Mouse (Mus musculus) left cerebral cortex, postnatal 36 days (tissue): ENCODE results near the gene Dusp3. TPM values are rescaled to one million over a fixed set of nuclear protein-coding genes. Genes with fewer than 3 reads are reported as not detected.
"Not testable (repeated sequence)": the region's sequence is repeated elsewhere in the genome, so short reads cannot be mapped to it uniquely, and the experiment has no call there.

ENCODE experiments used
- DNase-seq, 2 experiments: peaks; one replicate each; pipeline ENCODE4 v3.0.0; 2021 to 2022; ENCODE audit warnings: low spot score in 2 of 2, mixed read lengths in 1 of 2
- intact Hi-C: fragments of 180-260 bp; cut with DNase I; formaldehyde crosslinking; loops from one replicate; pipeline ENCODE4 v1.15.1; 2025
- total RNA-seq, 2 experiments: library from RNA; stranded (reverse); gene quantifications; 2 replicates each; pipeline ENCODE4 v1.2.3; 2021

The Dusp3 gene
- total RNA-seq, 2 experiments from 2014 or later: 201 to 252 TPM

DNA sequence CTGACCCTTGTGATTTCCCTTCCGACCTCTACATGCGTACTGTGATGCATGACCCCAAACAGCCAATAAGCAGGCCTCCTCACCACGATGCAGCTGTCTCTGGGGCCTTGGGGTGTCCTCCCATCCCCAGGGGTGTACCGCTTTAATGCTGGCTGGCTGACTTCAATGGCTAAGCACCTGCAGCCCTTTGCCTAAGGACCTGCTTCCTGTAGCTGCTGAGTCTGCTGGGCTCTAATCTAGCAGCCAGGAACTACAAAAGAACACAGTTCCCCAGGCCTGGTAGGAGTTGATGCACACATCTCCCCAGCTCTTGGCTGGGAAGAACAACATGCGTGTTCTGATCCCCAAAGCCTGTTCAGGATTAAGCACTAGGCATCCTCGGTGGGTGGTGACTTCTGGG, 28.7 kb upstream of the Dusp3 start:
- intact Hi-C loops: no loop called here
- DNase-seq: no peak

DNA sequence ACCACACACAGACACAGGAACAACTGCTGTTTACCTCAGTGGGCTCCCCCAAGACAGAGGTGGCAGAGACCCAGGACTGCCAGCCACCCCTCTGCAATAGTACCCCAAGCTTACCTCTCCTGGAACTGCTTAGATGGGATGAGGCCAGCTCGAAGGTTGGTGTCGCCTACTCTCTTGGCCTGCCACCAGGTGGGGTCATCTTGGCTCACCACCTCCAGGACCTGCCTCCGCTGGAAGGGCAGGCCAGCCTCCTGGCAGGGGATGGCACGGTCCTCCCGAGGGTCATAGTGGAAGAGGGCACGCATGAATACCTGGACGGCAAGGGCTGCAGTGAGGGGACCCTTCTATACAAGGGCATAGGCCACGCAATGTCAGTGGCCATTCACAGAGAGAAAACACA, 26.4 kb upstream of the Dusp3 start:
- DNase-seq: no peak
- intact Hi-C loops: no loop called here

DNA sequence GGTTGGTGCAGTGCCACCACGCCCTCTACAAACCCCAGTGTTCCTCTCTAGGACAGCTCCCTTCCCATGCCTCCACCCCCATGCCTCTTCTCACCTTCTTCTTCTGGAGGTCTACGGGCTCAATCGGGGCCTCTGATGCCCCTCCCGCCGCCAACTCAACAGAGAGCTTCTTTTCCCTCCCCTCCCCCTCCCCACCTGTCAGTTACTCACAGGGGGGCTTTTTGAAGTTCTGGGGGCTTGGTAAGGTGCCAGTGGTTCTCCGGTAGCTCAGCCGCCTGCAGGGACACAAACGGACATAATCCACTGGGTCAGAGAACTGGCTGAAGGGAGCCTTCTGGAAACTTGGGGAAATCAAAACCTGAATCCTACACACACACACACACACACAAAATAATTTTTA, 24.7 kb upstream of the Dusp3 start:
- DNase-seq: no peak
- intact Hi-C loops: no loop called here

DNA sequence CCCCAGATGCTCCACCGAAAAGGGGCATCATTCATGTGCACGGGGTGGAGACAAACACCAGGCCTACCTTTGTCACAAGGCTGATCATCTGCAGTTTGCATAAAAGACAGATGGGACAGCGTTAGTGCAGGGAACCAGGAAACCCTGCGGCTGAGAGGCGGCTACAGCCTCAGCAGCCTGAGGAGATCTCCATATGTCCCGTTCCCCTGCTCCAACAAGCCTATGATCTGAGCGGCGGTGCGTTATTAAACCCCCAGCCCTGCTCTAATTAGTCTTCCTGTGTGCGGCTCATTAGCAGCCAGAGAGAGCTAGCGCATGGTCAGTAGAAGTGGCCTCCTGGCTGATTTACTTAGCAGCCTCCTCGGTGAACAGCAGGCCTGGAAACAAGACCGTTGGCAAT, 23.3 kb upstream of the Dusp3 start:
- DNase-seq: peak in 1 of 2 experiments; percentile 45

DNA sequence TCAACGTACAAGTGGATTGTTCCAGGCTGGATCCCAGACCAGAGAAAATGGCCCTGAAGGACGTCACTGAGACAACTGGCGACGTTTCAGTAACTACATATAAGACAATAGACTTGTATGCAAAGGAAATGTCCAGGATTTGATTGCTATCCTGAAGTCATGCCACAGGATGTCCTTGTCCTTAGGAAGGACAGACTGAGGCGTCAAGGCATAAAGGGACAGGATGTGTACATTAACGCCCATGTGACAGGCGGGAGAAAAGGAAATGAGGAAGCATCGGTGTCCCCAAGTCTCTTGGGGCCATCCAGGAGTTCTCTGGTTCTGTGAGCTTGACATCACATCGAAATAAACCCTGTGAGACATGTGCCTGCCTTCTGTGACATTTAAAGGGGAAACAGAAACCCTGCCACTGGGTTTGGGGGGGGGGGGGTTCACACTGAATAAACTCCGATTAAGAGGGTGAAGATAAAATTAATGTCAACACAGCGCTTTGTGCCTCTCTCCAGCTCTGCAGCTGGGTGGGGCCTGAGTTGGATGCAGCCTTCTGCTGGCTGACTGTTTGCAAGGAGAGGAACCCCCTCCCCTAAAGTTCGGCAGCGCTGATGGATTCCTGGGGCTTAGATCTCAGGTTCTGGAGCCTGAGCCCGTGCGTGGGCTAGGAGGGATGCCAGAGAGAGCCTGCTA, 22.3 kb upstream of the Dusp3 start:
- intact Hi-C loops: no loop called here
- no peak for DNase-seq

More for the DNA sequence above, 23.3 kb upstream of the Dusp3 start:
- intact Hi-C loops: no loop called here

DNA sequence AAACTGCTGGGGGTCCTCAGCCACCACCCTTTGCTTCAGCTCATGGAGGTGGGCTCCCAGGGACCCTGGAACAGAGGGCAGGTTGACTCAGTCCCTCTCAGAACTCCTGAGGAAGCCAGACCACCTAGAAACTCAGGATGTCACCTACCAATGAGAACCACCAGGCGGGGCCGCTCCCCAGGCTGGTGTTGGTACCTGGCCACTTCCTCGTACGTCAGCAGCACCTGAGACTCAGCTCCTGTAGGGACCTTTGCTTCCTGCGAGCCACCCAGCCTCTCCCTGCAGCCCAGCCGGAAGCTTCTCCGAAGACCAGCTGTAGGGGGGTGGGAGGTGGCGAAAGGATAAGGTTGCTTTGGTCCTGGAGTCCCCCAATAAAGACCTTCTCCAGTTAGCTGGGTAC, 21.6 kb upstream of the Dusp3 start:
- intact Hi-C loops: no loop called here

DNA sequence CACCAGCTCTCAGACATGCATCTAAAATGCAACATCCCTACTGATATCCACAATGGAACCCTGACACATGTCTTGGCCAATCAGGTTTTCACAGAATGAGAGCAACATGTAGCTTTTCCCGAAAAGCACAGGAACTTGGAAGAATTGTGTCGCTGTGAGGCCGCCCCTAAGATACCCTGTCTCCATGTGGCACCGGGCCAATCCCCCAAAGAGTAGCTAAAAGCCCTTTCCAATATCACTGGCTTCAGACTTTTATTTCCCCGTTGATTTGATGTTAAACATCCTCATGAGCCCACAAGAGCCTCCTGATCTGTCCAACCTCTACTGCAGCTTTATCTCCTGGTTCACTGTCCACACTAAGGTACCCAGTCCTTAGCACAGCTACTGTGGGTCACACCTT, 19.9 kb upstream of the Dusp3 start:
- intact Hi-C loops: no loop called here
- no peak for DNase-seq

More for the DNA sequence above, 21.6 kb upstream of the Dusp3 start:
- no peak for DNase-seq

DNA sequence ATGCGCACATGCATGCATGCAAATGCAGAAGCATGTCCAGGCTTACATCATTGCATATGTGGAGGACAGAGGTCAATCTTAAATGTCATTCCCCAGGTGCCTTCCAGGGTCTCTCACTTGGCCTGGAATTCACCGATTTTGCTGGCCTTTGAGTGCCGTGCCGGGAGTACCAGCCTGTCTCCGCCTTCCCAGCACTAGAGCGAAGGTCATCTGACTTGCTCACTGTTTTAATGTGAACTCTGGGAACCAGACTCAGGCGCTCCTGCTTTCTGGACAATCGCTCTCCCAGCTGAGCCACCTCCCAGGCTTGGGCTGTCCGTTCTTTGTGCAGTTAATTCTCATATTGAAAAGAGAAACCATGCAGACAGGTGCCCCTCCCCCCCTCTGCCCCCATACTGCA, 19.5 kb upstream of the Dusp3 start:
- intact Hi-C loops: no loop called here

DNA sequence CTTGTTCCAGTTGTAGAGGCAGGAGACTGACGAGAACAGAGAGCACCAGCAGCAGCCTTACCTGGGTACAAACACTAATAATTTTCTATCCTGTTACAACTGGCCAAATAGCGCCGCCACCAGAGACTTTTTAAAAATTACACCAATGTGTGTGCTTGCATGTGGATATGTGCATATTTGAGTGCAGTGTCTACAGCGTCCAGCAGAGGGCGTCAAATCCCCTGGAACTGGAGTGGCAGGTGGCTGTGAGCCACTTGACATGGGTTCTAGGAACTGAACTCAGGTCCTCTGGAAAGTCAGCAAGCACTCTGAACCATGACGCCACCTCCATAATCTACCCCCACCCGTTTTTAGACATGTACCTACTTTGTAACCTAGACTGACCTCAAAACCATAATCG, 17.4 kb upstream of the Dusp3 start:
- intact Hi-C loops: no loop called here
- no peak for DNase-seq

More for the DNA sequence above, 19.5 kb upstream of the Dusp3 start:
- no peak for DNase-seq

DNA sequence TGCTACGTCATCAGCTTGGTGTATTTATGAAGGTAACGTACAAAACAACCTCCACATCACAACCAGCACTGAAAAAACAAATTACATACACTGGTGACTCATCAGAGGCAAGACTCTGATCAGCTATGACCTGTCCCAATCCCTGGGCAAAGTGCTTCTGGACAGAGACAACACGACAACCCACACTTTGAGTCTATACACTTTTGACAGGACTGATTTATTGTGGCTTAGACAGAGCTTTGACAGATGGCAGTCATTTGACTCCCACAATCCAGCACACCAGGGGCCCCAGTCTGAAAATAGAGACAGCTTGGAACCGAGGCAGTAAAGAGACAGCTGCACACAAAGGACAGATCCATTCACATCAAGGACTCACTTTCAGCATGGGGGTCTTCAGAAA, 12.7 kb upstream of the Dusp3 start:
- DNase-seq: no peak
- intact Hi-C loops: no loop called here

DNA sequence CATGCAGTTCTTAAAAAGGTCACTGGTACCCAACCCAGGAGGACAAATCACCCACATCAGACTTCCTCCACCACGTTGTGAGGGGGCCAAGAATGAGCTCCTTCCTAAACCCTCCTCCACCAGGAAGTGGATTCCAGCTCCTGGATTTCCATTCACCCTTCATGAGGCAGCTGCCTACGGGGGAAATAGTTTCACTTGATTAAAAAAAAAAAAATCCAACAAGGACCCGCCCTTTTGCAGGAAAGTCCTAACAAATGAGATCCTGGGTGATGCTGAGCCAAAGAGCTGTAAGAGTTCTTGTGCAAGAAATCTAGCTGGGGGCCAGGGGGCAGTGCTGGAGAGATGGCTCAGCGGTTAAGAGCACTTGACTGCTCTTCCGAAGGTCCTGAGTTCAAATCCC, 11.4 kb upstream of the Dusp3 start:
- intact Hi-C loops: no loop called here

DNA sequence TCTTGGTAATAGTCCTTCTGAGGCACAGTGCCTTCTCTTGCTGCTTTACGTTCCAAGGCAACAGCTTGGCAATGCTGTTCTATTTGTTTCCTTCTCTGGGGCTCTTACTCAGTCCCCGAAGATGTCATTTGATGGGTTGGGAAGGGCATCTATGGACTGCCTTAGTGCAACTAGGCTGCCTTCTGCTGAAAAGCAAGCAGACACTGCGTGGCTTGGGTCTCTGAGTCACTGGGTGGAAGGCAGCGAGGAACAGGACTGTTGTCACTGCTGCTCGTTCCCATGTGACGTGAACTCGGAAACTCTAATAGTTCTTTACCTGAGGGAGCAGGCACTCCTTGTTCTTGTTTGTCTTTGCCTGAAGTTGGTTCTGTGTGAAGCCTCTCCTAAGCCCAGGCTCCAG, 9.1 kb upstream of the Dusp3 start:
- intact Hi-C loops: no loop called here
- no peak for DNase-seq

More for the DNA sequence above, 11.4 kb upstream of the Dusp3 start:
- DNase-seq: no peak

DNA sequence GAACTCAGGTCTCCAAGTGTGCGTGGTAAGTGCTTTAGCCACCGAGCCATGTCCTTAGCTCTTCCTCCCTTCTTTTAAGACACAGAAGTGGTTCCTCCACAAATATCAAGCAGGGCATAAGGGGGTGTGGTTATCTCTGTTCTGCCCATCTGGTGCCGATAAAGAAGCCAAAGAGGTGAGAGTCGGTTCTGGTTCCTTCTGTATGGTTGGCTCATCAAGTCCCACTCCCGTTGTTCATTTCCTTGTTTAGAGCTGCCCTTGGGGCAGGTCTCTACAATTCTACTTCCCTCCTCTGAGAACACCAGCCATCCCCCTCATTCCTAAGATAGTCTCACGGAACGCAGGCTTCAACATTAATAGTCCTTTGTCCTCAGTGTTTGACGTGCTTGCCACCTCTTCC, 7.3 kb upstream of the Dusp3 start:
- DNase-seq: no peak
- intact Hi-C loops: no loop called here

DNA sequence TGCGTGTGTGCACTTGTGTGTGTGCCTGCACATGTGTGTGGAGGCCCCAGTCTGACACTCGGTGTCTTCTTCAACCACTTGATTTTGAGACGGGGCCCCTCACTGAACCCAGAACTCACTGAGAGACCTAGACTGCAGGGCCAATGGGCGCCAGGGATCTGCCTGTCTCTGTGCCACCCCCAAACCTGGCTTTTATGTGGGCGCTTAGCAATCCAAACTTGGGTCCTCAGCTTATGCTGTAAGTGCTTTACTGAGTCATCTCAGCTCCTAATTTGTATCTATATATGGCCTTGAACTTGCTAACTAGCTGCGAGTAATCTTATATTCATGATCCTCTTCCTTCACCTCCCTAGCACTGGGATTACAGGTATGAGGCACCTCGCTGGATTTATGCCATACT, 5.6 kb upstream of the Dusp3 start:
- peak; percentile 55 to 63 for DNase-seq
- intact Hi-C loops: loop anchor here (2.0 kb wide), 1 partner anchor 34 kb away; no protein-coding TSS in a partner anchor

DNA sequence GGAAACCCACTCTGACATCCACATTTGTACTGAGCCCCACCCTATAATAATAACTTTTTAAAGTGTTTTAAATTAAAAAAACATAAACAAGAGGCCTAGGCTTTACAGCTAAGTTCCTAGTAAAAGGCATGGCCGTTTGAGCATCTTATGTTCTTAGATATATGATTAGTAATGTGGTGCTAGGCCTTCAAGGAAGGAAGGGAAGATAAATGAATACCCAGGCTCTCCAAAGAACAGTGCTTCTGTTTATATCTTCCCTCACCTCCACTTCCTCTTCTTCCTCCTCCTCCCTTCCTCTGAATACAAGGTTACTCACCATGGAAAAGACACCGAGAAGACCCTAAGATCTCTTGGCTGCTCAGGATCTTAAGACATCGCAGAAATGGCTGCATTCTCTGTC, 5.0 kb upstream of the Dusp3 start:
- no peak for DNase-seq
- intact Hi-C loops: loop anchor here (2.0 kb wide), 1 partner anchor 35 kb away; no protein-coding TSS in a partner anchor

DNA sequence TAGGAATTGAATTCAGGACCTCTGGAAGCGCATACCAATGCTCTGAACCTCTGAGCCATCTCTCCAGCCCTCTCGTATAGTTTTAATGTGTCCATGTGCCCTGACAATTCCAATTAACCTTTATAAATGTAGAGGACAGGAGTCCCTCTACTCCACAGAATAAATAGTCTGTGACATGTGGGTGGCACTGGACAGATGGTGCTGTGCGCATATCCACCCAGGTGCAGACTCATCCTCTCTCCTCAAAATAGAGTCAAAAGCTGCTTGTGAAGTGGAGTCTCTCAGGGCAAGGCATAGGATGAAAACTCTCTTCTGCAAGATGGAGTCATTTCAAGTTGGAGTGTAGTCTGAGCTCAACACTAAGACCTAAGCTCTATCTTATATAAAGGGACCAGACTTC, 3.4 kb upstream of the Dusp3 start:
- intact Hi-C loops: no loop called here
- peak; percentile 67 to 76 for DNase-seq

DNA sequence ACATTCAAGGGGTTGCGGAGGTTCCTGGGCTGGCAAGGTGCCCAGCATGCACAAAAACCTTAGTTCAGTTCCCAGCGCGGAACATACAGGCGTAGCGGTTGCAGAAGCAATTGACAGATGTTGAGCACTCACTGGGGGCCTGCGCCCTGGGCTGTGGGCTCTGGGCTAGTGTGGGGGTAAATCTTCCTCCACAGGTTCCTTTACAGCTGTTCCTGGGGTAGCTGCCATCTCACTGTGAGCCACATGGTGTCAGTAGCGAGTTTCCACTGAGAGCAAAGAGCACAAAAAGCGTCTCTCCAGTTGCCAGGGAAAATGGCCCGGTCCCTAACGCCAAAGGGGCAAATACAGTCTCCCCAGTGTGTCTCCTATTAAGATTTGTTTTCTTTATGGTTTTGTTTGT, 823 bp downstream of the Dusp3 start:
- DNase-seq: peak; percentile 81 to 85
- intact Hi-C loops: loop anchor here (1.0 to 2.0 kb wide), 3 partner anchors 54 to 155 kb away; no protein-coding TSS in a partner anchor

DNA sequence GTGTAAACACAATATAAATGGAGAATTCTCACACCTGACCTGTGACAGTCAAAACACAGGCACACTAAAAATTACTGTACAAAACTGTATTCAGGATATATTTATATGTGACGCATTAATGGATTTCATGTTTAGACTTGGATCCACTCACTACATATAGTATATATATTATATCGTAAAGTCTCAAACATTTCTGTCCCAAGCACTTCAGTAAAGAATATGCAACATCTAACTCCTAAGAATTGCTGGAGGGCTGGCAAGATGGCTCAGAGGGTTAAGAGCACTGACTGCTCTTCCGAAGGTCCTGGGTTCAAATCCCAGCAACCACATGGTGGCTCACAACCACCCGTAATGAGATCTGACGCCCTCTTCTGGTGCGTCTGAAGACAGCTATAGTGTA, 1.4 kb downstream of the Dusp3 start:
- DNase-seq, intact Hi-C loops: not testable (repeated sequence)

DNA sequence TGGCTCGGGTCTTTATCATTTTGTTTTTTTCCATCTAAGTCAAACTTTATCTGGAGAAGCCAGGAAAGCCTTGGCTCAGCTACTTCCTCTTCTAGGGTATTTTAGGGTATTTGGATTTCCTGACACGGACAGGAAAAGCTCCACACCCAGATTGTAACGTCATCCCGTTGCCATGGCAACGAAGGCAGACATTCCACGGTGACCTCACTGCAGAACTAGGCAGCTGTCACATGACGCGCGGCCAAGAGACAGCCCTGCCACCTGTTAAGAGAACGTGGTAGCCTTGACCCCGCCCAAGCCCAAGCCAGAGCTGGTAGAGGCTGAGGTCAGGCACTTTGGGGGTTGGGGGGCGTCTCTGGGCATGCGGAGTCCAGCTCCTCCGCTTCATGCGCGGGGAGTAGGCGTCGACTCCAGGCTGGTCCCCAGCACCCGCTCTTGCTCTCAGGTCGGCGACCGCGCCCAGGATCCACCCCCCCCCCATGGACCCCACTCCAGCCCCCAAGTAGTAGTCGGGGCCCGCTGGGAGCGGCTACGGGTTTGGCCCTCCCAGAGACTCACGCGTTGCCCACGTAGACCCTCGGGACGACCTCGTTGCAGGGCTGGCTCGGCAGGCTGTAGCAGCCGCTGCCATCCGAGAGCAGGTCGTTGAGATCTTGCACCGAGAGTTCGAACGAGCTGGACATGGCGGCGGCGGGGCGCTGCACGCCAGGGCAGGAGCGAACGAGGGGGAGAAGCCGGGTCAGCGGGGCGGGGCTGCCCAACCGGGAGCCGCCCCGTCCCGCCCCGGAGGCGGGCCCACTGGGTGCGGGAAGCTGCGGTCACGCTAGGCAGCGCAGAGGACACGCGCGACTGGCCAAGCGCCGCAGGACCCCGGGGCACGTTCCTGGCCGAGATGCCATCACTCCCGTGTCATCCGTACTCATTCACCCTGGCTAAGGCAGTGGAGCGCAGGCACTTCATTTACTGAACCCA, 2.5 kb downstream of the Dusp3 start, which contains the start of gene Cfap97d1:
Cfap97d1 (plus strand) TSS at position 226 of the 972 bp plus-strand sequence.
- DNase-seq: peak; percentile 92 to 93
- intact Hi-C loops: no loop called here

DNA sequence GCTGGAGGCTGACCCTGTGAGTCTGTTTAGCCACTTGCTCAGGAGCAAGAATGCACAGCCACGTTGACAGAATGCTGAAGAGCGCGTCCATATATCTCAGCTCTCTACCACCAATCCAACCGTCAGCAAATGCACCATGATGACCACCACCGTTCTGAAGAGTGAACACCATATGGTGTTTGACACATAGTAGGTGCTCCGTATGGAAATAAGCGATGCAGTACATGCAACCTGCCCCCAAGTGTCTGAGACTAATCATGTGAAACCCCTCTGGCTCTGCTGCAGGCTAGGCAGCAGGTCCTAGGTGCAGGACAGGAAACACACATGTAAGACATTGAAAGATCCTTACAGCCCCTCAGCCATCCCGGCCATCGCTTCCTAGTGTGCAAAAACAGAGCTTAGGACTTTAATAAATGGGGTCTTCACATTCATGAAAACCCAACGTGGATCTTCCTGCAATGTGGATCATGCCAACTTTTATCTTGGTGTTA, 3.3 kb downstream of the Dusp3 start:
- no peak for DNase-seq
- intact Hi-C loops: no loop called here
